Mouse (Mus musculus): ENCODE results near the gene Tnfrsf11a.

DNA sequence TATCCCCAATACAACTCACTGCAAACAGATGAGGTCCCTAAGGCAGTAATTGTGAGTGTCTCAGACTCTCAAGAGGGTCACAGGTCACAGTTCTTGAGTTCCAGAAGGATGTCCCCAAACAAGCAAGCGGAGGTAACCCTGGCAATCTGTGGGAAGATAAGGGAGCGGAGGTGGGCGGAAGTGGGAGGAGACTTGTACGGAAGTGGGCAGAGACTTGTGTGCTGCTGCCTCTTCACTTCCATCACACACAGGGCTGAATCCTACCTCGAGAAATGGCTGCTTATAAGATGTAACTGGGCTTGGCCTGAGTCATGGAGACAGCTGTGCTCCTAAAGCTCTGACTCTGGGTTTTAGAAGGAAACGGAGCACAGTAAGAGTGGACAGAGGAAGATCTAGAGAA is 22.4 kb downstream of the Tnfrsf11a start:
- TF ChIP-seq CTCF (IDR thresholded peaks at IDR 0.05; ENCODE audit: low read depth) (no peak), EP300 (IDR thresholded peaks at IDR 0.05; ENCODE audit: low read depth) (no peak)
